Comparison of ENCODE assay signal across 31 mouse cellular contexts in the genomic region with DNA sequence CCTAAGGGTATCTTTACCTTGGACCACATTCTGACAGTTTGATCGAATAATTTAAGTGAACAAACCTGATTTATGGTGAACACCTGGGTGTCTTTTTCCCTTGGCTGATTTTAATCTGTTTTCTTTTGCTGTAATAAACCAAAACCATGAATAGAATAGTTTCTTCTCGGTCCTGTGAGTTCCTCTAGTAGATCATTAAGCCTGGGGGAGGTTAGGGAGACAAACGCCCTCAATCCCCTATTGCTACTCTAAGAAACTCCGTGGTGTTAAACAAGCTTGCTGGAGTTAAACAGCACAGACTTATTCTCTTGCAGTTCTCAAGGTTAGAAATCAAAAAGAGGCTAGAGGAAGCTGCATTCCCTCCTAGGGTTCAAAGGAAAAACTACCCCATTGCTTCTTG.
"Had no signal": no experiment of that assay in that cellular context is flagged by ENCODE, and none has a peak within 500 bp of the region (broad histone marks: within the 10 kb centered on the region; RNA-seq: fewer than 3 reads in every experiment).

No protein-coding gene starts in this region.

- H3K27ac ChIP-seq: heart, embryonic 10.5 days; heart, embryonic 13.5 days; hindbrain, embryonic 10.5 days; hindbrain, embryonic 12.5 days; hindbrain, embryonic 13.5 days; hindbrain, embryonic 14.5 days; hindbrain, embryonic 15.5 days; hindbrain, postnatal 0 days; intestine, embryonic 15.5 days; layer of hippocampus, adult 2 months; left cerebral cortex, adult 2 months had no signal

- H3K4me3 ChIP-seq: heart, embryonic 10.5 days; heart, embryonic 12.5 days; heart, embryonic 13.5 days; heart, embryonic 15.5 days; hindbrain, embryonic 10.5 days; hindbrain, embryonic 12.5 days; hindbrain, embryonic 13.5 days; hindbrain, embryonic 15.5 days; intestine, embryonic 15.5 days; layer of hippocampus, adult 2 months; left cerebral cortex, adult 2 months had no signal

- ATAC-seq: hindbrain, embryonic 16.5 days; hindbrain, postnatal 0 days; inflammation-experienced regulatory T-cells, adult 6 months; intestine, embryonic 15.5 days; intestine, embryonic 16.5 days; intestine, postnatal 0 days had no signal

- H3K4me2 ChIP-seq: heart, embryonic 11.5 days; heart, embryonic 12.5 days; heart, embryonic 13.5 days; heart, embryonic 15.5 days; hindbrain, embryonic 12.5 days; hindbrain, embryonic 13.5 days; hindbrain, embryonic 14.5 days; hindbrain, embryonic 15.5 days; intestine, embryonic 15.5 days had no signal

- H3K4me1 ChIP-seq: heart, embryonic 10.5 days; heart, embryonic 12.5 days; hindbrain, embryonic 10.5 days; hindbrain, embryonic 12.5 days; hindbrain, embryonic 13.5 days; hindbrain, embryonic 15.5 days; intestine, embryonic 15.5 days had no signal

- H3K9ac ChIP-seq: heart, embryonic 12.5 days; heart, embryonic 13.5 days; heart, embryonic 15.5 days; hindbrain, embryonic 12.5 days; hindbrain, embryonic 13.5 days; hindbrain, embryonic 14.5 days; hindbrain, embryonic 15.5 days; intestine, embryonic 15.5 days had no signal

- H3K27me3 ChIP-seq: heart, embryonic 12.5 days; heart, embryonic 13.5 days; heart, embryonic 15.5 days; hindbrain, embryonic 12.5 days; hindbrain, embryonic 13.5 days; hindbrain, embryonic 15.5 days; intestine, embryonic 15.5 days had no signal

- H3K9me3 ChIP-seq: heart, embryonic 10.5 days; heart, embryonic 12.5 days; heart, embryonic 13.5 days; heart, embryonic 15.5 days; hindbrain, embryonic 10.5 days; hindbrain, embryonic 12.5 days; hindbrain, embryonic 13.5 days; hindbrain, embryonic 15.5 days; intestine, embryonic 15.5 days had no signal

- H3K36me3 ChIP-seq: heart, embryonic 10.5 days; heart, embryonic 12.5 days; heart, embryonic 13.5 days; heart, embryonic 15.5 days; hindbrain, embryonic 10.5 days; hindbrain, embryonic 12.5 days; hindbrain, embryonic 13.5 days; hindbrain, embryonic 15.5 days; intestine, embryonic 15.5 days had no signal

- DNase-seq: heart, postnatal 10 days; heart, postnatal 14 days; heart, postnatal 36 days; heart, postnatal 4 days; kidney, adult 11 months; kidney, adult 18-20 months; kidney, adult 2 months; kidney, adult 8-10 months; kidney, adult 9 months; kidney, postnatal 10 days; kidney, postnatal 14 days; layer of hippocampus, adult 9-11 months; layer of hippocampus, postnatal 36 days had no signal
